Mouse (Mus musculus) heart, postnatal 14 days (tissue): ENCODE measurements around the gene Ccdc172. TPM values are rescaled to one million over a fixed set of nuclear protein-coding genes. Genes with fewer than 3 reads are reported as not detected.

Source experiments
- DNase-seq, 2 experiments: peaks; one replicate each; pipeline ENCODE4 v3.0.0; 2021 to 2022
- intact Hi-C: fragments of 180-260 bp; cut with DNase I; formaldehyde crosslinking; loops from one replicate; pipeline ENCODE4 v1.15.1; 2025
- total RNA-seq, 2 experiments: library from RNA; stranded (reverse); gene quantifications; 2 replicates each; pipeline ENCODE4 v1.2.3; 2021

The Ccdc172 gene
- total RNA-seq, 2 experiments from 2014 or later = not detected

GRCm38 (mm10) chr19:58562301-58562815 is 50.6 kb downstream of the Ccdc172 start:
- DNase-seq = no peak
- intact Hi-C loops = no loop called here

GRCm38 (mm10) chr19:58571566-58571965 is 59.8 kb downstream of the Ccdc172 start:
- intact Hi-C loops = no loop called here
- no peak for DNase-seq

GRCm38 (mm10) chr19:58572429-58573071 is 60.8 kb downstream of the Ccdc172 start:
- intact Hi-C loops = no loop called here
- peak in 1 of 2 experiments; percentile 15 for DNase-seq

DNA sequence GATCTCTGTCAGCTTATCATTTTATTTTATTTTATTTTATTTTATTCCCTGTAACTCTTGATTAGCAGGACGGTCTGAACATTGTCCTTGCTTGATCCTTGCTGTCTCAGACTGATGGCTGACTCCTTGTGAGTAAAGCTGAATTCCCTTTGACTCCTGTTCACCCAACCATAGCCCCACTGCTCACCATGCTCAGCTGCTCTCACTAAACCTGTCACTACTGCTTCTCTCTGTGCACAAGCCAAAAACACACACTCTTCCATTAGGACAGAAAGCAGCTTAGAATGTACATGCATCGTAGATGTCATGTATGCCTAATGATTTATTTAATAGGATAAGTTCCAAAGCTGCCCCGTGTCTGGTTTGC is 61.3 kb downstream of the Ccdc172 start:
- DNase-seq = no peak
- intact Hi-C loops = no loop called here

GRCm38 (mm10) chr19:58582018-58582417 is 70.2 kb downstream of the Ccdc172 start:
- intact Hi-C loops = no loop called here

GRCm38 (mm10) chr19:58582956-58583355 is 71.2 kb downstream of the Ccdc172 start:
- DNase-seq = no peak
- intact Hi-C loops = no loop called here

More at GRCm38 (mm10) chr19:58582018-58582417, 70.2 kb downstream of the Ccdc172 start:
- no peak for DNase-seq

DNA sequence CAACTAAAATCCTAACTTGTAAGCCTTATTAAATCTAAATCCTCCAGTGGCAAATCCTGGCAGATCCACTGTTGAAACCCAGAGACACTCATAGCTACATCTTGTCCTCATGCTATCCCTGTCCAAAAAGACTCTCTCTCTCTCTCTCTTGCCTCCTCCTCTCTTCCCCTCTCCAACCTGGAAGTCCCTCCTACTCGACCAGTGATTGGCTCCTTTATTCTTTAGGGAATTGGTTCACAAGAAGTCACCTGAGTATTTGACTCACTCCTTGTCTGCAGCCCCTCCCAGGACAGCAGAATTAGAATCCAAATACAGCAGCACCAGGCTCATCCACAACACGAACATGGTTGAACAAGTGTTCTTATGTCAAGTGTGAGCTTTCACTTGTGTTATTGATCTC is 74.3 kb downstream of the Ccdc172 start:
- intact Hi-C loops = no loop called here
- no peak for DNase-seq

DNA sequence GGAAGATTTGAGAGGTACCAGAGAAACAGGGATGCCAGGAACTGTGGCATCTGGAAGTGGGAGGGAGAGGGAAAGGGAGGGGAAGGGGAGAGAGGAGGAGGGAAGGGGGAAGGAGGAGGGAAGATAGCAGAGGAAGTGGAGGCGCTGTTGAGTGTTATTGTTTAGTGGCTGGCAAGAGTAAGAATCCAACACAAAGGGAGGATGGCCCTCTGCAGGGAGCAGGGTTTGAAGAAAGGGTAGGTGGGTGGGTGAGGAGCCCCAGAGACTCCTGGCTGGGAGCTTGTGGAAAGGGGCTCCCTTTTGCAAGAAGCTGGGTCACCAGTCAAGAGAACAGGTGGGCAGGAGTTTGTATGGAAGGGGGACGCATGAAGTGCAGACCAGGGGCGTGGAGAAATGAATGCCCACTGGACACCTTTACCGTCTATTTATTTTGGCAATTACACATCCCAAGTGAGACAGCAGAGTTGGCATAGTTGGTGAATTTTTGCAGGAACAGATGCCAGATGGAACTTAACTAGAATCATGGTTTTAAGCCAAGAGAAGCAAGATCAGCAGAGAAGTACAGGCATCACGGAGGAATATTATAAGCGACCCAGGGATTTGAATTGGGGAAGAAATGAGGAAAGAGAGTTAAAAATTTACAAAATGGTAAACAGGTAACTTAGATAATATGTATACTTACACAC is 78.6 kb downstream of the Ccdc172 start:
- intact Hi-C loops = no loop called here
- DNase-seq = no peak

DNA sequence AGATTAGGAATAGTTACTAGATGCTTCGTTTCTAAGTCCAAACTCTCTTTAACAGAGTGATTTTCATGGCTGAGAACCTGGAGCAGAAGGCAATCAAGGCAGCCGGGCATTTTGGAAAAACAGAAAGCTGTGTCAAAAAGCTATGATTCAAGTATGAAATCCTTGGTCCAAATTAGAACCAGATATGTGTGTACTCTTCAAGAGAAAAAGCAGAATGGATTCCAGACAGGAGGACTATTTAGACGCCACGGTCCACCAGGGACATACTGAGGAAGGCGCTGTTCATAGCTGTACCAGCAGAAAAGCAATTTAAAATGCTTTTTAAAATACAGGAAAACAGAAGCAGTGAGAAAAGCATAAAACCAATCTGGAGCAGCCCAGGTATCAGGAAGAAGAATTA is 88.6 kb downstream of the Ccdc172 start:
- no peak for DNase-seq
- intact Hi-C loops = no loop called here

Other genes with a start within 250 kb of the Ccdc172 start
- 1 to 10 TPM; 3.9 to 4.2 TPM for gene Gfra1, start 56.1 kb upstream of the Ccdc172 start, total RNA-seq
- not detected for gene Pnlip, start 140.5 kb downstream of the Ccdc172 start, total RNA-seq
- not detected for gene Pnliprp1, start 216.9 kb downstream of the Ccdc172 start, total RNA-seq
- gene Pnliprp2, start 247.7 kb downstream of the Ccdc172 start, total RNA-seq = not detected